Mouse (Mus musculus) lung, adult 18-20 months (tissue): ENCODE measurements around the gene Alk.

Source experiments
- DNase-seq, 2 experiments: peaks; one replicate each; pipeline ENCODE4 v3.0.0; 2022; ENCODE audit warnings: mixed read lengths in 2 of 2

Alk gene

DNA sequence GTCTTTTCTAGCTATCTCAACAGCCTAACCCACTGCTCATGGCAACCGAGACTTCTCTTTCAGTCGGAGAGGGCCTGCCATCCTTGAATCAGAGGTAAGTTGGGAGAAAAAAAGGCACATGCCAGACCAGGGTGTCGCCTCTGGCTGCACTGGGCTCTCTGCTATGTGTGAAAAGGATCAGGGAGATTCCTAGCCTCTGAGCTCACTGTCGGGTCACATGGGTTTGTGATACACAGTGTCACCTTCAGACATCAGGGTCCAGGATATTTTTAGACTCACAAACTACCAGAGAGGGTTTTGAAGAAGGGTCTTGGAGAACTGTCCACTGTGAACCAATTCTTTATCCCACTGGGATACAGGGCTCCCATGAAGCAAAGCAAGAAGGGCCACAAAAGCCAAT lies 352.9 kb downstream of the Alk start:
- DNase-seq = no peak

GRCm38 (mm10) chr17:72250482-72251405 lies 353.7 kb downstream of the Alk start:
- DNase-seq = peak in 1 of 2 experiments; percentile 12

DNA sequence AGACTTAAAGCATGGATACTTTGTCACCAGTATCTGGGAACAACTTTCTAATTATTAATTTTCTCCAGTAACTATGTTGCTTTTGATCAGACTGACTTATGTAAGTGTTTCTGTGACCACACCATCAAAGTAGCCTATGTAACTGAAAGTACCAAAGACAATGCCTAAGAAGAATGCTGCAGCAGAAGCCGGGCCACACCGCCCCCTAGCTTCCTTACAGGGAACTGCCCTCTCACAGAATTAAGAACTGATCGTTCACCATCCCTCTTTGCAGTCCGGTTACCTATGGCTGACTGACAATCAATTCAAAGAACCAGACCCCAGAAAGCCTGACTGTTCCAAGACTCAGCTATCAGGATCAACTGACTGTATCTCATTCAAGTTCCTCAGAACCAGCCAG lies 362.4 kb downstream of the Alk start:
- peak; percentile 19 to 21 for DNase-seq

DNA sequence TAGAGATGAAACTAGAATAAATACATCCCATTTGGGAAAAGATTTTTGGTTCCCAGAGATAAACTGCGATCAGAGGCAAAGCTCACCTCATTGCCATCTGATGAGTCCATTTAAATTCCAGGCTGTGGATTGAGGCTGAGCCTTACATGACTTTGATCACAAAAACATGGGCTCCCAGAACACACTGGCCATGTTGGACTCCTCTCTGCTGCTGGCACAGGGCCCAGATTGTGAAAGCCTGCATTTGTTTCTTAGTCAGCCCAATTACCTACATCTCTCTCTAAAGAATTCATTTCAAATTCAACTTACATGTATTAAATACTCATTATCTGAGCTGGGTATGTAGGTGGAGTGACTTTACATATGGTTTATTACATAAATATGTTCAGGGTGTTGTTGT lies 367.1 kb downstream of the Alk start:
- DNase-seq = peak; percentile 4 to 6

DNA sequence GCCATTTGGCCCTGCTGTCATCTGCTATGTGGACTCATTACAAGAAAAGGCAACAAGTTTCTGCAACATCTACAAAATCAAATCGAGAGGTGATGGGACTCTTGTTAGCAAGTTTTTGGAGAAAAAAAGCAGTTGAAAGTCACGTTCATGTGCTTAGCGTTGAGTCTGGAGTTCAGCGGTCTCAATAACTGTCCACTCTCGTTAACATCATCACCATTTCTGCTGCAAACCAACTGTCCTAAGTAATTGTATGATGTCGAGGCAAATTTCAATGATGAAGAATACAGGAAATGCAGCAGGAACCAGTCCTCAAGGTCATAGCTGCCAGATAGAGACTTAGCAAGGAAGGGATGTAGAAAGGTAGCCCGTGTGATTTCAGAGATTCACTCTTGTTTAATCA lies 373.5 kb downstream of the Alk start:
- DNase-seq = no peak

DNA sequence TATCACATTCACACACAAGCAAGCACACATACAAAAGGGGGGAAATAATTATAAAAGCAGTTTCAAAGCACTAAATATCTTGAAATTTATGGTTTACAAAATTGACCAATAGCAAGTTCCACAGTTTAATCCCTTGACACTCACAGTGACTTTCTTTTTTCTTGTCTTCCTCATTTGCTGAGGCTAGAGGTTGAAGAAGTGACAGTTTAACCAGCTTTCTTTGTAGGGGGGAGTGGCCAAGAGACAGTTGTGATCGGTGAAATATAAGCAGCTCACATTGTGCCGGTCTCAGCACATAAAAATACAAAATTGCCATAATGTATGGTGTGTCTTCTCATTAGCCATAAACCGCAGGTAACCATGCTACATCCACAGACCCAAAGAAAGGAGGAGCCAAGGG lies 385.6 kb downstream of the Alk start:
- DNase-seq = no peak

GRCm38 (mm10) chr17:72197576-72197975 lies 406.9 kb downstream of the Alk start:
- no peak for DNase-seq

DNA sequence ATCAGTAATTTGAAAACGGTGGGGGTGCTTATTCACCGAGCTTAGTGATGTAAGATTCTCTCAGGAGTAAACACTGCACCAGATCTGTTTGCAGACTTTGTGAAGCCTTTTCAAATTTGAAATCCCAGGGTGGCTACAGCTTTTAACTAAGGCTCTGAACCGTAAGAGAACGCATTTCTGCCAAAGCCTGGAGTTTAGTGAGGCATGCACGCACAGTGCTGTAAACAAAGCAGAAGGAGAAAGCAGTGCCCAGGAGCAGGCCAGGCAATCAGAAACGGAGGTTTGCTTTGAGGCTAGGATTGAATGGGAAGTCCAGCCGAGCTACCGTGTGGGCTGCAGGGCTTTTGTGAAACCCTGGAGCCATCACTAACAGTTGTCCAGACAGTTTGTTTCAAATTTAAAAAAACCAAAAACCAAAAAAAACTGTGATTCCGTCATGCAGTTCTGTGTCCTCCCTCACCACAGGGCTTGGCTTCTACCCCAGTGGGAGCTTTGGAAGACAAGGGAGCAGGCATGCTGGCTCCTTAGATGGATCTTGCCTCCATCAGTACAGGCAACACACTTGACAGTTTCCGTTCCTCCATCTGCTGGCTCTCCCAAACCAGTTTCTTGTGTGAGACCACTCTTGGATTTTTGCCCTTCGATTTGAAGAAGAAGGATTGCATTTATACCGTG lies 409.3 kb downstream of the Alk start:
- no peak for DNase-seq

DNA sequence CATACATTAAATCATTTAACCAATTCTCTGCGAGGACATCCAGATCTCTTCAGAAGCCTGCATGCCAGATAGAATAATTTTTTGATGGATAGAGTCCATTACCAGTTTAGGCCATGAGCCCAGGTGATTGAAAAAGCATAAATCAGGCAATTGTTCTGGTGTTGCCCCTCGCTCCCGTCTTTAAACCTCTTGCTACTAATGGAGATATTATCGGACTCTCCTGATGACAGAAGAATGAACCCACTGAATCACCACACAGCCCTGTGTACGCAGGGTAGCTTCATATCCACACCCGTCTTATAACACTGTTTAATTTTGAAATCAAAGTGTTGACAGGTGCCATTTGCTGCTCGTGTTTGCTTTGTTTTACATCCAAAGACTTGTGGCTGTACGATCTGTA lies 413.9 kb downstream of the Alk start:
- DNase-seq = no peak

DNA sequence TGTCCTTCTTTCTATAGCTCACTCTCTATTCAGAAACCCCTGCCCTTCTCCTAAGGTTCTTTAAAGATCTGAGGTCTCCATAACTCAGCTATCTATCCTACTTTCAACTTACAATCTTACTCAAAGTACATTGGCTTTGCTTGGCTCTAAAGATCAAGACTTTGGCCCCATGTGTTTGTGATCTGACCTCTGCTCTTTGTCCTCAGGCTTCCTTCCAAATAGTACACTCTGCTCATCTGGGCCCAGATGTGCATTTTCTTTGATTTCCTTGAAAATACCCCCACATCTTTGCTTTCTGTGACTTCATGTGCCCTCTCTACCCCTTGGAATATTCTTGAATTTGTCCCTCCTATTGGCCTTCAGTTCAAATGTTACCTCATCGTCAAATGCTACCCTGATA lies 417.4 kb downstream of the Alk start:
- DNase-seq = no peak

DNA sequence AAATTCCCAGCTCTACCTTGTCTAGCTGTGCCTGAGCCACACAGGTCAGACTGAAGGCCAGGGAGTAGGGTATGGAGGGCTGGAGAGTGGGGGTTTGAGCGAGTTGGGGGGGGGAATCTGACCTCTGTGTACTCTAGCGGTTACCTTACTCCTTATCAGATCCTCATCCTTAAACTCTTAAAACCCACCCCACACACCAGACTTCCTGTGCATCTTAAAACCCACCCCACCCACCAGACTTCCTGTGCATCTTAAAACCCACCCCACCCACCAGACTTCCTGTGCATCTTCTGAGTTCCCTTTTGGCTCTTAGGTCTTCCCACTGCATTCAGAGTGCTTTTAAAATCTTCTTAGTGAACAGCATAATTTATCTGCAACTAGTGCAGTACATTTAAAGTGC lies 422.0 kb downstream of the Alk start:
- DNase-seq = peak in 1 of 2 experiments; percentile 1

- DNase-seq = no peak
Observed at GRCm38 (mm10) chr17:72180200-72180599, 424.2 kb downstream of the Alk start.

DNA sequence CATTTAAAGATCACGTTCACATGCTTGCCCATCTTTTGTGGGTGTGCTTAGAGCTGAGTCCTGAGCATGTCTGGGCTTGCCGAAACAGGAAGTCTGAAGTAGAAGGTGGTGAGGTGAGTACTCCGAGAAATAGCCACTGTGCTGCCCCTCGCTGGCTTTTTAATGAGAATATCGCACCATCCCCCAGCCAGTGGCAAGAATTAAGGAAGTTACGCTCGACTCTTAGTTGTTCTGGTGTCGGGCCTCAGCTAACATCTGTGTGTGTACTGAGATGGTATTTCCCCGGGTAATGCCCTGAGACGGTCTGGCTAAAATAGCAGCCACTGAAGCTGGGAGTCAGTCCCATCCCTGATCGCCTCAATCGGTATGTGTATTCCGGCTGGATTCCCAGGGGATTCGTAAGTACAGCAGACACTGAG lies 424.7 kb downstream of the Alk start:
- no peak for DNase-seq

- DNase-seq = no peak
Observed at GRCm38 (mm10) chr17:72173778-72174177, 430.6 kb downstream of the Alk start.

GRCm38 (mm10) chr17:72168152-72168551 lies 436.3 kb downstream of the Alk start:
- no peak for DNase-seq

GRCm38 (mm10) chr17:72158857-72159385 lies 445.5 kb downstream of the Alk start:
- DNase-seq = no peak

GRCm38 (mm10) chr17:72157830-72158629 lies 446.4 kb downstream of the Alk start:
- no peak for DNase-seq

- no peak for DNase-seq
Observed at GRCm38 (mm10) chr17:72153038-72153437, 451.4 kb downstream of the Alk start.

- DNase-seq = no peak
Observed at GRCm38 (mm10) chr17:72144946-72145598, 459.4 kb downstream of the Alk start.

DNA sequence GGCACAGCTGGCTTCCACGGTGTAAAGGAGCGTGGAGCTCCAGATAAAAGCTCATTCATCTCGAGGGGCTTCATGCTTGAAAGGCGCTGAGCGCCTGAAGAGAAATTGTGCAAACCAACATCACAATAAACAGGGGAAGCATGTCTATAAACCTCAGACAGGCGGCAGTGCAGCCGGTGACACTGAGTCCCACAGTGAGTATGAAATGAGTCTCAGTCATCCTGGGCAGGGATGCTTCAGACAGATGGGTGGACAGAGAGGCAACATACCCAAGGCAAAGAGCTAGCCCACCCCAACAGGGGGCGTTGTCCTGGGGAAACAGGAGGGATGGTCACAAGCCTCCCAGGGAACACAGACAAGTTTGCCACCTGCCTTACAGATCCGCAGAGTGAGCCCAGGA lies 460.0 kb downstream of the Alk start:
- no peak for DNase-seq

DNA sequence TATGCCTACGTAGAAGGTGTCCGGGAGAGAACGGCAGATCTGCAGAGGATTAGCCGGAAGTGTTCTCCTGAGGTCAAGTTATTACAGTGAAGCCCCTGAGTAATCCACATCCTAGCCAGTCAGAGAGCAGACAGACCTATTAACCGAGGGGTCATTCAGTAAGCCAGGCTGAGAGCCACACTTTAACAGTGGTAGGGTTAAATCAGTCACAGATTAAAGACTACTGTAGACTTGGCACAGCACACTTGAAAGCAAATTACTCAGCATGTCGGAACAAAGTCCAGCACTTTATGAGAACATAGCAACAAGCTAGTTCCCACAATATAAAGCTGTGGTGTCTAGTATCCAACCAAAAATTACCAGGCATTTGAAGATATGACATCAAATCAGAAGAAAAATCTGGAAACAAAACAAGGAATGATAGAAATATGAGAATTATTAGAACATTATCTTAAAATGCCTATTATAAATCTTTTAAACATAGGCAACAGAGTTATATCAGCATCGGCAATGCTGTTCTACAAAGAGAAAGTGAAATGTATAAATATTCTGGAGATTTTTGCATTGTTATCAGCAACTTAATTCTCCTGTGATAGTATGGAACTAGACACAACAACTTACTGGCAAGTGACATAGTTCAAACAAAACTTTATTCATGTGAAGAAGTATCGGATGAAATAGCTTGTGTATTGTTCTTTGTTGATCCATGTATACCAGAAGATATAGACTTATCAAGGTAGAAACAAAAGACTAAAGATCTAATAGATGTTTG lies 472.1 kb downstream of the Alk start:
- no peak for DNase-seq

DNA sequence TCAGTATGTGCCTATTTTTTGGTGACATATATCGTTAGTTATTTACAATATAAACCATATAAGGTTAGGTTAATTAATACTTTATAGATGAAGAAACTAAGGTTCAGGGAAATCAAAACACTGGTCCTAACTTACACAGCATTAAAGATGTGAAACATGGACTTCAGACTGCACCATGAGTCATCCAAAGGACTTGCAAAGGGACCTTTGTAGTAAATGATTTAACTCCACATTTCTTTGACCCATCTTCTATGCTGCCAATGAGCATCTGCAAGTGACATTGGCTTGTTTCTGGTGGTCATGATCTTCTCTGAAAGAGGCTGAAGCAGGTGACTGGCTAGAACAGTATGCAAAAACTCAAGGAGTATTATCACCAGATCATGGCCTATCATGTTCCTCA lies 482.8 kb downstream of the Alk start:
- DNase-seq = no peak
